In genomic region chr13:59915734-59916133, GRCm38 (mm10) we compare ENCODE assay signal across 14 mouse cellular contexts.
"Had no signal": no experiment of that assay in that cellular context is flagged by ENCODE, and none has a peak within 500 bp of the region (broad histone marks: within the 10 kb centered on the region; RNA-seq: fewer than 3 reads in every experiment).

No protein-coding gene starts in this region.

- H3K9me3 ChIP-seq: intestine, embryonic 15.5 days; liver, embryonic 15.5 days; megakaryocyte, embryonic 14.5 days; neural tube, embryonic 12.5 days had no signal

- DNase-seq: kidney, adult 18-20 months; lung, adult 2 months; midbrain, embryonic 14.5 days; right cerebral cortex, postnatal 4 days; spleen, adult 18-20 months; thymus, adult 18-20 months; thymus, postnatal 14 days had no signal

- H3K4me1 ChIP-seq: liver, embryonic 15.5 days; megakaryocyte, embryonic 14.5 days had no signal

- H3K27me3 ChIP-seq: intestine, embryonic 15.5 days; liver, embryonic 15.5 days; neural tube, embryonic 12.5 days had no signal

- H3K4me2 ChIP-seq: intestine, embryonic 15.5 days; liver, embryonic 11.5 days; liver, embryonic 15.5 days; neural tube, embryonic 12.5 days had no signal

- H3K4me3 ChIP-seq: intestine, embryonic 15.5 days; left cerebral cortex, adult 2 months; liver, embryonic 15.5 days; megakaryocyte, embryonic 14.5 days; neural tube, embryonic 12.5 days had no signal

- ATAC-seq: intestine, embryonic 15.5 days had no signal

- H3K36me3 ChIP-seq: intestine, embryonic 15.5 days; liver, embryonic 15.5 days; neural tube, embryonic 12.5 days had no signal

- H3K27ac ChIP-seq: intestine, embryonic 15.5 days; left cerebral cortex, adult 2 months; liver, embryonic 15.5 days; macrophage; neural tube, embryonic 12.5 days had no signal

- H3K9ac ChIP-seq: intestine, embryonic 15.5 days; liver, embryonic 15.5 days; neural tube, embryonic 12.5 days had no signal
